Mouse (Mus musculus): ENCODE measurements at regions not wholly inside any gene's neighbourhood (a gene's known extent, or its start where the extent isn't known, plus 50 kb on each side); places are given as distances from the start of the nearest gene placed in this dataset.

DNA sequence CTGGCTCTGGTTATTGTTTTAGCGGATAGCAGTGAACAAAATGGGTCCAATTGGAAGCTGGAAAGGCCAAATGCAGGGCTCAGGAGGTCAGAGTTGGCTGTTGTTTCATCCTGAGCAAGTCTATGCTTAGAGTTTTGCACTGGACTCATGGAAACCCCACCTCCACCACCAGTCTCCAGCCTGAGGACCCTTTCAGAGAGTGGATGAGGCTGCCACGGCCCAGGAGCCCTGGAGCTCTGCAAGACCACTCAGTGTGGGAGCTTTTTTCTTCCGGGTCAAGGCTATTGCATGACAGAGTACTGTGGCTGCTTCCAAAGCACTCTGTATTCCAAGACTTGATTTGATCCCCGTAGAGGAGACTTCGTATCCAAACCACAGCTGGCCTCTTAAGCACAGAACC, 79.2 kb downstream of the Sox9 start:
- Histone ChIP-seq H3K27ac (no peak overlapping the region), H3K9ac (no peak overlapping the region)
- WGBS: 76% methylated on average over 5 of the region's 5 CpGs

DNA sequence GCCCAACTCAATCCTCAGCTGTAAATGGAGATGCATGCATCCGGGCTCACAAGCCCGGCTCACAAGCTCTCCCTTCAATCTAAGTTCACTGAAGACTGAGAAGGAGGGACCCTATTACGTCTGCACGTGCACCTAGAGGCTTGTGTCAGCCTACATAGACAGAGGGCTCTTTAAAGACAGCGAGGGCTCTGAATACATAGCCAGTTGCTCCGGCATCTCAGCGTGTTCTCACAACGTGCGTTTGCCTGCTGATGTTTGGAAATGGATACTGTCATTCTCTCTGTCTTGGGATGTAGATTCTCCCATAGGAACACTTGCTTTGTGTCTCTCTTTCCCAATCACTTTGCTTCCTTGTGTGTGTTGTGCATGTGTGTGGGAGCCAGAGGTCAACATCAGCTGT, 83.8 kb downstream of the Sox9 start:
- H3K9ac ChIP-seq: no peak overlapping the region
- no peak for ATAC-seq (ENCODE audit: insufficient number of reproducible peaks, insufficient read depth, low FRiP score, low TSS enrichment)
- H3K27me3 ChIP-seq: no peaks in the 10 kb centered on the region
- H3K4me2 ChIP-seq (replicated peaks): no peak overlapping the region
- WGBS: 86% methylated on average over 9 of the region's 9 CpGs
- no peaks in the 10 kb centered on the region for H3K36me3 ChIP-seq
- peaks cover 17% of the 10 kb centered on the region for H3K4me1 ChIP-seq
- no peaks in the 10 kb centered on the region for H3K9me3 ChIP-seq
- H3K4me3 ChIP-seq: no peak overlapping the region
- no peak overlapping the region for H3K27ac ChIP-seq

More for the DNA sequence above, 79.2 kb downstream of the Sox9 start:
- Histone ChIP-seq H3K27me3 (no peaks in the 10 kb centered on the region), H3K4me2 (replicated peaks) (no peak overlapping the region), H3K4me1 (0 out of 2 replicates have a peak, but pooled peaks cover 6% of the 10 kb centered on the region), H3K9me3 (peaks cover 4% of the 10 kb centered on the region), H3K36me3 (no peaks in the 10 kb centered on the region), H3K4me3 (no peak overlapping the region)
- no peak for ATAC-seq (ENCODE audit: insufficient number of reproducible peaks, insufficient read depth, low FRiP score, low TSS enrichment)

DNA sequence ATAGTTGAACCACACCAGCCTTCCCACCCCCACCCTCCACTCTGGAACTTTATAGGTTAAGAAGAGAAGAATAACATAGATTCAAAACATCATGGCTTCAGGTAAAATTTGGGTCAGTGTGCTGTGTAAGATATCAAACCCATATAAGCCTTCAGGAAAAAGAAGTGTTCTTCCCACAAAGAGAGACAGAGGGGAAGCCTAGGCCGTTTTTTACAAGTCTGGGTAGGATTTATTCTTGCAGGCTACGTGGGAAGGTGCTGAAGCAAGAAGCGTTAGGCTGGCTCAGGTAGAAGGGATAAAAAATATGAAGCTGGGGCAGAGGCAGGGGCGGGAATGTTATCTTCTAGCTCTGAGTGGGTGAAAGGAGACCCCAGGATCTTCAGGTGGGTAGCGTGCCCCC, 87.5 kb downstream of the Sox9 start:
- WGBS: 16% methylated on average over 5 of the region's 5 CpGs
- H3K9ac ChIP-seq: no peak overlapping the region

DNA sequence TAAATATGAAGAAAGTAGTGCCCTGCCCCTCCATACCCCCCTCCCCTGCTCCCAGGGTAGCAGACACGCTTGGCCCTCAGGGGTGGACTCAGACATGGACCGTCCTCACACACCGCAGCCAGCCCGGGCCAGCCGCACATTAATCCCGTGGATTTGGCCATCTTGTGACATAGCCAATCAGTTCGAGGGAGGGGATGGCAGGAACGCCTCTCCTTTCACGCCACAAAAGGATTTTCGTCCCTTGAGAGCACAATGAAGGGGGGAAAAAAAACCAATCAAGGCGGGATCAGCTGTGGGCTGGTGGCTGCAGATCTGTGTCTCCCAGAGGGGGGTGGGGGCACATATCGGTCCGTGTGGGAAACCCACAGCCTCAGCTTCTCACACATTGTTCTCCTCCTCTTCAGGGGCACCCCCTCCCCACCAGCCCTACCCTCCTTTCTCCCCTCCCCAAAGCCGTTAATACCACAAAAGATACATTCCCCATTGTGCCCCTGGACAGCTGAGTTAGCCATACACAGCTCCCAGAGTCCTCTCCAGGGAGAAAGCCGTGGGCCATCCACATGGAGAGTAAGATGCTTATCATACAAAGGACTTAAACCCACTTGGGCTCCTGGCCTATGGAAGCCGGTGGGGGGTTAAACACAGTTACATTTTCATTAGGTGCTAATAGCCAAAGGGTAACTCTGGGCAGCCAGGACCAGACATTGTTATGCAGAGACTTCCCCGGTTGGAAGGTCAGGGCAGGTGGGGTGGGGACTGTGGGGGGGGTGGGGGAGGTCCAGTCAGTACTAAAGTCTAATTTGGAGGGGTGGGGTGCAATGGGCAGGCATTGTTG, 88.4 kb downstream of the Sox9 start:
- ATAC-seq (ENCODE audit: insufficient number of reproducible peaks, insufficient read depth, low FRiP score, low TSS enrichment): peak; percentile 88
- WGBS: 4% methylated on average over 17 of the region's 17 CpGs
- Histone ChIP-seq H3K4me3 (peak overlapping the region; percentile 4; the same call in 1 of the 2 replicates), H3K4me1 (peaks cover 16% of the 10 kb centered on the region), H3K36me3 (no peaks in the 10 kb centered on the region), H3K9me3 (no peaks in the 10 kb centered on the region), H3K27me3 (no peaks in the 10 kb centered on the region), H3K27ac (peak overlapping the region; percentile 11; the same call in 1 of the 2 replicates), H3K4me2 (replicated peaks) (peak overlapping the region; percentile 47), H3K9ac (peak overlapping the region; percentile 36; the same call in 1 of the 2 replicates)

More for the DNA sequence above, 87.5 kb downstream of the Sox9 start:
- no peak for ATAC-seq (ENCODE audit: insufficient number of reproducible peaks, insufficient read depth, low FRiP score, low TSS enrichment)
- peak overlapping the region; percentile 47 for H3K4me2 ChIP-seq (replicated peaks)
- H3K36me3 ChIP-seq: no peaks in the 10 kb centered on the region
- H3K4me1 ChIP-seq: peaks cover 16% of the 10 kb centered on the region
- no peak overlapping the region; the same call in 1 of the 2 replicates for H3K27ac ChIP-seq
- H3K4me3 ChIP-seq: peak overlapping the region; percentile 4; the same call in 1 of the 2 replicates
- no peaks in the 10 kb centered on the region for H3K27me3 ChIP-seq
- H3K9me3 ChIP-seq: no peaks in the 10 kb centered on the region

DNA sequence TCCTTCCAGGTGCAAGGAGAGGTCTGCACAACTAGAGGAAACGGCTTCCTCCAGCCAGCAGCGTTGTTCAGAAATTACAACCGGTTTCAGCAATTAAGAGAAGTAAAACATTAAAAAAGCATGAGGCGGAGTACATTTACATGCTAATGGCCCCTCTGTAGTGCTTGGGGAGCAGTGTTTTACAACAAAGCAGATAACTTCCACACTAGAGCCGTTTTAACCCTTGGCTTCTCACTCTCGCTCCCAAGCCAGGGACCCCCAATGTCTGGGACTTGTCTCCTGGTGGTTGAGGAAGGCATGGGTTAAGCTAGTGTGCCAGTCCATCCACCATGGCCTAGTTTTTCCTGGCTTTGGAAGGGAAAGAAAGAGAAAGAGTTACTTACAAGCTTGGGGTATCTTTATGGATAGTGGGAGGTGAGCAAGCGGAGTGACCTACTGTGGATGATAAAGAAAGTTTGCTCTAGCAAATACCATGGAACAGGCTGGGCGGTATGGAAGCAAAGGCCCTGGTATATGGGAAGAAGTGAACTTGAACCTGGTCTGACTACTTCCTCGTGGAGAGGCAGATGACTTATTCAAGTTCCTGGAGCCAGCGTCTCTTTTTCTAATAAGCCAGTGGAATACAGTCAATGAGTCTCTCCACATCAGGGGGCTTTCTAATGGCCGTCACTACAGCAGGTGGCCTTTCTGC, 90.8 kb downstream of the Sox9 start:
- H3K27ac ChIP-seq: no peak overlapping the region
- no peak overlapping the region for H3K4me2 ChIP-seq (replicated peaks)
- H3K4me1 ChIP-seq: peaks cover 16% of the 10 kb centered on the region
- no peak overlapping the region for H3K4me3 ChIP-seq
- 58% methylated on average over 11 of the region's 11 CpGs for WGBS
- no peaks in the 10 kb centered on the region for H3K9me3 ChIP-seq
- no peaks in the 10 kb centered on the region for H3K36me3 ChIP-seq
- H3K9ac ChIP-seq: no peak overlapping the region
- ATAC-seq (ENCODE audit: insufficient number of reproducible peaks, insufficient read depth, low FRiP score, low TSS enrichment): no peak
- H3K27me3 ChIP-seq: no peaks in the 10 kb centered on the region

DNA sequence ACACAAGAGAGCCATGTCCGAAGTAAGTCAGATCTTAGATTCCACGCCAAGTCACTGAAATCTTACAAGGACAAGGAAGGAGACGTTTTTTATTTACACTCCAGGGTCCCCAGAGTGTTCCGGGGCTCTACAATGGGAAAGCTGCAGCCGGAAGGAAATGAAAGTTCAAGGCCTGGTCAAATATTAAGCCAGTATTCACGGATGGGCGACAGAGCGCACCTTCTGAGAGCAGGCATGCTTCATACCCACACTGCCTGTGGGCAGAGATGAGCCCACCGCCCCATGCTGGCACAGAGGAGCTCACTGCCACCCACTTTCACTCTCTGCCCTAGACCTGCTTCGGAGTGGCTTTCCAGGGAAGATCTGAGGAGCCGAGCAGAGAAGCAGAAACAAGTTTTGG, 92.2 kb downstream of the Sox9 start:
- no peak overlapping the region for H3K4me3 ChIP-seq
- 81% methylated on average over 11 of the region's 11 CpGs for WGBS
- ATAC-seq (ENCODE audit: insufficient number of reproducible peaks, insufficient read depth, low FRiP score, low TSS enrichment): no peak
- no peak overlapping the region for H3K4me2 ChIP-seq (replicated peaks)
- peaks cover 16% of the 10 kb centered on the region for H3K4me1 ChIP-seq
- no peak overlapping the region for H3K9ac ChIP-seq
- no peak overlapping the region for H3K27ac ChIP-seq
- H3K27me3 ChIP-seq: no peaks in the 10 kb centered on the region
- H3K36me3 ChIP-seq: no peaks in the 10 kb centered on the region
- H3K9me3 ChIP-seq: no peaks in the 10 kb centered on the region

DNA sequence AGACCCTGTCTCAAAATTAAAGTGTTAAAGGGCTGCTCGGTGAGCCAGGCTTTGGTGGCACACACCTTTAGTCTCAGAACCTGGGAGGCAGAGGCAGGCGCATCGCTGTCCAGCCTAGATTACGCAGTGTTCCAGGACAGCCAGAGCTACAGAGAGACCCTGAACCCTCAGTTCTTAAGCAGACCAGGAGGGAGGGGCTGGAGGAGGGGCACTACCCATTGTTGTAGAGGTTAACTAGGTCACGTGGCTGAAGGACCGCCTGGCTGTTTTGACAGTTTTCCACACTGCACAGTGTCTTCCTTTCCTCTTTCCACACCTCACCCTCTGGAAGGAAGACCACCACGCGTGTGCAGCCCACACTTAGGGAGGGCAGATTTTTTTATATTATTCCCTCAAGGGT, 94.2 kb downstream of the Sox9 start:
- Histone ChIP-seq H3K4me3 (no peak overlapping the region), H3K4me2 (replicated peaks) (no peak overlapping the region), H3K9me3 (no peaks in the 10 kb centered on the region), H3K27ac (no peak overlapping the region), H3K4me1 (no peaks in the 10 kb centered on the region), H3K27me3 (no peaks in the 10 kb centered on the region), H3K36me3 (no peaks in the 10 kb centered on the region), H3K9ac (no peak overlapping the region)
- no peak for ATAC-seq (ENCODE audit: insufficient number of reproducible peaks, insufficient read depth, low FRiP score, low TSS enrichment)
- 51% methylated on average over 8 of the region's 8 CpGs for WGBS

DNA sequence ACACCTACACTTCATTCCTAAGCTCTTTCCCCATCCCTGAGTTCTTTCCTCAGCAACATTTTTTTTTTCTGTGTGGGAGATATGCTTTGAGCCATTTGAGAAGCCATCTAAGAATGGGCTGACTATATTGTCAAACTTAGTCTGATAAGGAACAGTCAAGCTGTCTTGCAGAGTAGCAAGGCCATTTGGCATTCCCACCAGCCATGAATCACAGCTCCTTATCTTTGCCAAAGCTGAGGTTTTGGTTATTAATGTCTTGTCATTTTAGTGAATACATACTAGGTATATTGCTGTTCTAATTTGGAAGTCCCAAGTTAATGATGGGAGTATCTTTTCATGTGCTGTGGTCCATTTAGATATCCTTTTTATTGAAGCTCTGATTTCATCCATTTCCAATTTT, 96.4 kb downstream of the Sox9 start:
- Histone ChIP-seq H3K36me3 (no peaks in the 10 kb centered on the region), H3K4me1 (no peaks in the 10 kb centered on the region), H3K4me3 (no peak overlapping the region), H3K9me3 (no peaks in the 10 kb centered on the region), H3K27ac (no peak overlapping the region), H3K9ac (no peak overlapping the region), H3K27me3 (no peaks in the 10 kb centered on the region), H3K4me2 (replicated peaks) (no peak overlapping the region)
- ATAC-seq (ENCODE audit: insufficient number of reproducible peaks, insufficient read depth, low FRiP score, low TSS enrichment): no peak

DNA sequence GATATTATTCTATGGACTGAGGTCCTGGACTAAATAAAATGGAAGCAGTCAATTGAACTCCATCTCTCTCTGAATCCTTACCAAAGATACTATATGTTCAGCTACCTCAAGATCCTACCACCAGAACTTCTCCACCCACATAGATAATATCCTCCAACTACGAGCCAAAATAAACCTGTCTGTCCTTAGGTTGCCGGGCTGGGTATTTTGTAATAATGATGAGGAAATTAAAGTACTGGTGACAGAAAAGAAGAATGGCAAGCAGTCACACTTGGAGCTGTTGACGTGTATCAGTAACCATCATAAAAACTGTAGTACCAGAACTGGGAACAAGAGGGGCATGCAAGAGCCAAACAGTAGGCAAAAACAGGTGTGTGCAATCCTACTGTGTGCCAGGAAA, 98.7 kb downstream of the Sox9 start:
- Histone ChIP-seq H3K9me3 (no peaks in the 10 kb centered on the region), H3K9ac (no peak overlapping the region), H3K27ac (no peak overlapping the region), H3K4me3 (no peak overlapping the region), H3K27me3 (no peaks in the 10 kb centered on the region), H3K4me1 (no peaks in the 10 kb centered on the region), H3K36me3 (no peaks in the 10 kb centered on the region), H3K4me2 (replicated peaks) (no peak overlapping the region)
- no peak for ATAC-seq (ENCODE audit: insufficient number of reproducible peaks, insufficient read depth, low FRiP score, low TSS enrichment)
- WGBS: 90% methylated on average over 3 of the region's 3 CpGs

DNA sequence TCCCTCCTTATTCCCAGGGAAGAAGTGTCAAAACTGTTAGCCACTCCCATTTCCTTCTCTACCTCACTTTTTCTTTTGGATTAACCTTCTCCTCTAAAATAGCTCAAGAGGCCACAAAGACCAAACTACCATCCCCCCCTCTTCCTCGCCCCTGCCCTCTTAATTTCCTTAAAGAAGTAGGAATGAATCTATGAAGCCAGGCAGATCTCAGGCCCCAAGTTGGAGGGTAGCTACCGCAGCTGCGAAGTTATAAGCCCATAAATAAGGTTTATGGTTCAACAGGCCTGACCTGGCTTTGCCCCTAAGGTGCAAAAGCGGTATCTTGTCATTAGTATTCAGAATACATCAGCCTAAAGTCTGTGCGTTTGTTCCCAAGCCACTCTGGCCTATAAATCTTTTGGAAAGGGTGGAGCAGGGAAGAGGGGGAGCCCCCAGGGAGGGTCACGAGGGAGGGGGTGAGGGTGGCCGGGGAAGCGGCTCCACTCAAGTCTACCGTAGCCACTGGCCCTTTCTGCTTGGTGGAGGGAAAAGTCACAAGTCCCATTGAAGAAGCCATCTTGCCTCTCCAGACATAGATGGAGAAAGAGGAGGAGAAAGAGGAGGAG, 103.4 kb downstream of the Sox9 start:
- Histone ChIP-seq H3K4me2 (replicated peaks) (no peak overlapping the region), H3K4me1 (no peaks in the 10 kb centered on the region), H3K4me3 (no peak overlapping the region), H3K27me3 (no peaks in the 10 kb centered on the region), H3K9me3 (no peaks in the 10 kb centered on the region), H3K9ac (no peak overlapping the region), H3K27ac (no peak overlapping the region), H3K36me3 (no peaks in the 10 kb centered on the region)
- ATAC-seq (ENCODE audit: insufficient number of reproducible peaks, insufficient read depth, low FRiP score, low TSS enrichment): no peak
- 84% methylated on average over 9 of the region's 9 CpGs for WGBS

DNA sequence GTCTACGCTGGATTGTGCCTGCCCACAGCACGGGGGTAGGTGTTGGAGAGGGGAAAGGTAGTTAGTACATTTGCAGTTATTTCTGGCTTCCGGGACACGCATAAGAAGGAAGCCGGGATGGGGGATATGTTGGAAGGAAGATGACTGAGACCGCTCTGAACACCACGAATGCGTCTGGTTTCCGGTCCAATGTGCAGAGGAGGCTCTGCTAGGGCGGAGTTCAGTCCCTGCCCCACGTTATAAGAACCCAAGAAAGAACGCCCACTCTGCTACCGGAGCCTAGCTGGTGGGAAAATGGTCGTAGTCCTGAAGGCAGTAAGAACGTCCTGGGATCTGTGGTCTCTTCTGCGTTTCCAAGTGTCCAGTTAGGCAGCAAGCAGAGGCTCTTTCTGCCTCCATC, 104.1 kb downstream of the Sox9 start:
- Histone ChIP-seq H3K9me3 (no peaks in the 10 kb centered on the region), H3K4me2 (replicated peaks) (no peak overlapping the region), H3K36me3 (no peaks in the 10 kb centered on the region), H3K27ac (no peak overlapping the region), H3K27me3 (no peaks in the 10 kb centered on the region), H3K9ac (no peak overlapping the region), H3K4me3 (no peak overlapping the region), H3K4me1 (no peaks in the 10 kb centered on the region)
- ATAC-seq (ENCODE audit: insufficient number of reproducible peaks, insufficient read depth, low FRiP score, low TSS enrichment): no peak
- 84% methylated on average over 16 of the region's 16 CpGs for whole genome bisulfite sequencing

DNA sequence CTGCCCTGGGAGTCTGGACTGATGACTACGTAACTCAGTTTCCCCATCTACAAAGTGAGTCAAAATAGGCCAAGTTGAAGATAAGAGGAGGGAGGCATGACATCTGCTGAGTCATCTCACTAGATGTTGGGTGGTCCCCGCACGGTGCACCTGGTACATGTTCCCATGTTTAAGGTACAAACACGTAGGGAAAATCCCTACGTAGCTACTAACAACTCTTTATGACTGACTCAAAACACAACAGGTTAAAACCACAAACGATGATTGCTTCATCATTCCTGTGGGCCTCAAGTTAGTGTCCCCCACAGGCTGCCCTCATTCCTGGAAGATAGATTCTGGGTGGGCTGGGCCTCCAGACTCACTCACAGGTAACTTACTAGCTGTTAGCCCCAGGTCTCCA, 107.7 kb downstream of the Sox9 start:
- no peaks in the 10 kb centered on the region for H3K27me3 ChIP-seq
- 90% methylated on average over 6 of the region's 6 CpGs for WGBS
- H3K9ac ChIP-seq: no peak overlapping the region
- no peak overlapping the region for H3K27ac ChIP-seq
- no peak overlapping the region for H3K4me3 ChIP-seq
- no peak overlapping the region for H3K4me2 ChIP-seq (replicated peaks)
- no peaks in the 10 kb centered on the region for H3K9me3 ChIP-seq
- ATAC-seq (ENCODE audit: insufficient number of reproducible peaks, insufficient read depth, low FRiP score, low TSS enrichment): no peak
- H3K36me3 ChIP-seq: no peaks in the 10 kb centered on the region
- H3K4me1 ChIP-seq: no peaks in the 10 kb centered on the region
